Mouse (Mus musculus) limb, embryonic 10.5 days (tissue): ENCODE results near the gene Ppfibp2. TPM values are rescaled to one million over a fixed set of nuclear protein-coding genes. Genes with fewer than 3 reads are reported as not detected.

Source experiments
- DNase-seq: peaks from one replicate; pipeline ENCODE4 v3.0.0-alpha.2; 2017; ENCODE audit warnings: low spot score
- H3K27ac ChIP-seq: fragments of 300-500 bp; sonication (generic); 2 replicates; pipeline ENCODE4 v1.5.1; 2016; ENCODE audit warnings: mild to moderate bottlenecking
- H3K27me3 ChIP-seq: fragments of 300-500 bp; sonication (generic); 2 replicates; pipeline ENCODE4 v1.6.1; 2016; ENCODE audit warnings: low read depth, mild to moderate bottlenecking; ENCODE audit not compliant: poor library complexity, severe bottlenecking
- H3K36me3 ChIP-seq: fragments of 300-500 bp; sonication (generic); 2 replicates; pipeline ENCODE4 v1.6.1; 2016; ENCODE audit warnings: mild to moderate bottlenecking, moderate library complexity
- H3K4me1 ChIP-seq: fragments of 300-500 bp; sonication (generic); 2 replicates; pipeline ENCODE4 v1.6.1; 2016
- H3K4me3 ChIP-seq: fragments of 300-500 bp; sonication (generic); 2 replicates; pipeline ENCODE4 v1.5.1; 2016; ENCODE audit warnings: mild to moderate bottlenecking, moderate library complexity
- H3K9me3 ChIP-seq: fragments of 300-500 bp; sonication (generic); replicated peaks from 2 replicates; pipeline ENCODE4 v1.6.1; 2016; ENCODE audit warnings: mild to moderate bottlenecking
- WGBS: fragments of 180-500 bp; shearing (Covaris S2); methylation state at CpG from one replicate; pipeline ENCODE4 v1.1.7; 2016; 5-methylcytosine and 5-hydroxymethylcytosine counted together
- polyA plus RNA-seq: library from polyadenylated mRNA; unstranded; fragments of >200 nt; fragmentation: Nextera tagmentation; extraction: Ambion mirVana; gene quantifications from 2 replicates; pipeline ENCODE4 v1.2.1, GENCODE M21; 2016

The Ppfibp2 gene
- polyA plus RNA-seq, 1 experiment from 2014 or later: 24.9 TPM

GRCm38 (mm10) chr7:107680151-107680852, 85.3 kb downstream of the Ppfibp2 start:
- WGBS: 61% methylated on average over 6 of the region's 6 CpGs

GRCm38 (mm10) chr7:107681306-107681705, 86.3 kb downstream of the Ppfibp2 start:
- H3K9me3 ChIP-seq: no peaks in the 10 kb centered on the region
- no peaks in the 10 kb centered on the region for H3K27me3 ChIP-seq
- WGBS: 81% methylated on average over 2 of the region's 2 CpGs
- H3K36me3 ChIP-seq: peaks cover 44% of the 10 kb centered on the region
- no peak for DNase-seq
- peaks cover 3% of the 10 kb centered on the region; the same call in 1 of the 2 replicates for H3K4me1 ChIP-seq
- no peak overlapping the region for H3K27ac ChIP-seq
- no peak overlapping the region for H3K4me3 ChIP-seq

More at GRCm38 (mm10) chr7:107680151-107680852, 85.3 kb downstream of the Ppfibp2 start:
- H3K36me3 ChIP-seq: peaks cover 34% of the 10 kb centered on the region
- H3K9me3 ChIP-seq: no peaks in the 10 kb centered on the region
- no peaks in the 10 kb centered on the region for H3K27me3 ChIP-seq
- DNase-seq: no peak
- no peak overlapping the region for H3K4me3 ChIP-seq
- peaks cover 6% of the 10 kb centered on the region for H3K4me1 ChIP-seq
- no peak overlapping the region for H3K27ac ChIP-seq

DNA sequence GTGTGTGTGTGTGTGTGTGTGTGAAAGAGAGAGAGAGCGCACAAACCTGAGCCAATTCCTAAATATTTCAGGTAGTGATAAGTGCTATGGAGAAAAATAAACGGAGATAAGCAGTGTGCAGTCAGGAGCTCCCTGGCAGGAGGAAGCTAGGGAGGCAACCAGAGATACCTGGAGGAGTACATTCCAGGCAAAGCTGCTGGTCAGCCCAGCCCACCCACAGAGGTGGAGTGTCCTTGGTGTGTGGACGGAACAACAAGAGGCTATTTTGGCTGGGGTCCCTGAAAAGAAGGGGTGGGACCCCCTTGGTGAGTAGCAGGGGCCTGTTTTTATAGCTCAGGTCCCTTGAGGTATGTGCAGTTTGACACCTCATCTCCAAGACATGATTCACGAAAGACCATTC, 88.2 kb downstream of the Ppfibp2 start:
- Histone ChIP-seq H3K4me1 (peaks cover 3% of the 10 kb centered on the region; the same call in 1 of the 2 replicates), H3K36me3 (peaks cover 53% of the 10 kb centered on the region), H3K9me3 (no peaks in the 10 kb centered on the region), H3K27me3 (no peaks in the 10 kb centered on the region), H3K4me3 (no peak overlapping the region), H3K27ac (no peak overlapping the region)
- 91% methylated on average over 4 of the region's 4 CpGs for WGBS
- DNase-seq: no peak

DNA sequence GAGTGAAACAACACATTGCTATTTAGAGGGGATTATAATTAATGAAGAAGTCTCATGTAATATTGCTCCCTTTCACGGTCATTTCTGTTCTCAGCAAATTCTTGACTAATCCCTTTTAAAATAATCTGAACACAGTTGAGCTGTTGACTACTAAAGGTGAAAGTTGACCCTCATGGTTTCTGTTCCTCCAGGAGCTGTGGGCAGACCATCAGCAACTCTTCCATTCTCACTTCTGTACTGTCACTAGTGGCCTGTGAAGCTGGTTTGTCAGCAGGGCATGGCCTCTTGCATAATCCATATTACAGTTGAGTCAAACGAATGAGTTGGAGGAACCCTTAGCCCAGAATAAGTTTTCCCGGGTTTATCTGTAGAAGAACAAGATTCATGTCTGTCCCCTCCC, 88.6 kb downstream of the Ppfibp2 start:
- H3K4me1 ChIP-seq: peaks cover 3% of the 10 kb centered on the region; the same call in 1 of the 2 replicates
- DNase-seq: no peak
- H3K9me3 ChIP-seq: no peaks in the 10 kb centered on the region
- no peak overlapping the region for H3K27ac ChIP-seq
- WGBS: 90% methylated on average over 3 of the region's 3 CpGs
- no peak overlapping the region for H3K4me3 ChIP-seq
- H3K27me3 ChIP-seq: no peaks in the 10 kb centered on the region
- peaks cover 53% of the 10 kb centered on the region for H3K36me3 ChIP-seq

DNA sequence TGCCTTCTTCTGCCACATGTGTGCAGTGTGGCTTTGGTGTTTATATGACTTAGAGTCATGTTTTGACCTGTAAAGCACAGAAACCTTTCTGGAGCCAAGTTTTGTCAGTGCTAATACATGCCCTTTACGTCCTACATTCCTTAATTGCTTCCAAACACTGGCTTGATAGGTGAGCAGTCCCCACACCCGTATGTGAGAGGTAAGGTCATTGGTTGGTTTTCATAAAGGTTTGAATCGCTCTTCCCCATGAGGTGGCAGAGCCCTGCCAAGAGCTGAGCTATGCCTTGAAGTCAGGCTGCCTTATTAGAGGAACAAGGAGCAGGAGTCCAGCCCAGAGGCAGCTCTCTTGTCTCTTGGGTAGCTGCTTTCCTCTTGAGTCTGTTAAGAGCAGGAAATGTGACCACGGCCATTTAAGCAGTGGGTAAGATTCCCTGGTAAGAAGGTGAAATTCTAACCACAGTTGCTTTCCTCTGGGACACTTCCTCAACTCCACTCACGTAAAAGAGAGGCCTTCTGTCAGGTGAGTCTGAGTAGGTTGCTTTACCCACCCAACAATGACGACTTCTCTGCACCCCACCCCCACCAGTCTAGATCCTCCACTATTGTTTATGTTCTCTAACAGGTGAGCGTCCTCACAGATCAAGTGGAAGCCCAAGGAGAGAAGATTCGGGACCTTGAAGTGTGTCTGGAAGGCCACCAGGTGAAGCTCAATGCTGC, 90.4 kb downstream of the Ppfibp2 start:
- 84% methylated on average over 8 of the region's 8 CpGs for WGBS
- no peaks in the 10 kb centered on the region for H3K9me3 ChIP-seq
- H3K4me3 ChIP-seq: no peak overlapping the region
- H3K27me3 ChIP-seq: no peaks in the 10 kb centered on the region
- H3K4me1 ChIP-seq: peaks cover 19% of the 10 kb centered on the region
- peaks cover 59% of the 10 kb centered on the region for H3K36me3 ChIP-seq
- no peak for DNase-seq
- no peak overlapping the region for H3K27ac ChIP-seq

GRCm38 (mm10) chr7:107685955-107686285, 90.9 kb downstream of the Ppfibp2 start:
- WGBS: 91% methylated on average over 7 of the region's 7 CpGs
- Histone ChIP-seq H3K27ac (no peak overlapping the region), H3K36me3 (peaks cover 59% of the 10 kb centered on the region), H3K4me1 (peaks cover 23% of the 10 kb centered on the region), H3K27me3 (no peaks in the 10 kb centered on the region), H3K9me3 (no peaks in the 10 kb centered on the region), H3K4me3 (no peak overlapping the region)
- DNase-seq: no peak

DNA sequence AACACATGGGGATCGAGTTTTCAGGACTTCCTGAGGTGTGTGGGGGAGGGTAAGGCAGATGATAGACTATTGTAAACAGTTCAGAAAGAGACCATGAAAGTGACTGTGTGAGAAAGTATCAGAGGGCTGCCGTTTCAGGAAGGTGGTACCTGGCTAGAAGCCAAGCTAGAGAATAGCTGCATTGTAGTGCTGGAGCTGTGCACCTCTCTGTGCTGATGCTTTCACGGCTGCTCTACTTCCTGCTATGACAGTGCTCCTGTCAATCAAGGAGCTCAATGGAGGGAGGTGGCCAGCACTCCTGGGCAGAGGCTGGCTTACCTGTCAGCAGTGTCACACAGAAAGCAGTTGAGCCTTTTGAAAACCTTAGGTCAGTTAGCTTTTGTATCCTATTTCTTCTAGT, 92.4 kb downstream of the Ppfibp2 start:
- Histone ChIP-seq H3K27me3 (no peaks in the 10 kb centered on the region), H3K4me1 (peaks cover 38% of the 10 kb centered on the region), H3K9me3 (no peaks in the 10 kb centered on the region), H3K36me3 (peaks cover 46% of the 10 kb centered on the region), H3K4me3 (no peak overlapping the region), H3K27ac (no peak overlapping the region)
- DNase-seq: no peak
- 45% methylated on average over 3 of the region's 3 CpGs for WGBS

- no peaks in the 10 kb centered on the region for H3K9me3 ChIP-seq
- no peak overlapping the region for H3K4me3 ChIP-seq
- 76% methylated on average over 4 of the region's 4 CpGs for WGBS
- DNase-seq: no peak
- H3K27me3 ChIP-seq: no peaks in the 10 kb centered on the region
- peaks cover 42% of the 10 kb centered on the region for H3K36me3 ChIP-seq
- 0 out of 2 replicates have a peak overlapping the region, but pooled peaks have one; percentile 42 for H3K27ac ChIP-seq
- peaks cover 43% of the 10 kb centered on the region for H3K4me1 ChIP-seq
Observed at GRCm38 (mm10) chr7:107688040-107688439, 93.0 kb downstream of the Ppfibp2 start.

DNA sequence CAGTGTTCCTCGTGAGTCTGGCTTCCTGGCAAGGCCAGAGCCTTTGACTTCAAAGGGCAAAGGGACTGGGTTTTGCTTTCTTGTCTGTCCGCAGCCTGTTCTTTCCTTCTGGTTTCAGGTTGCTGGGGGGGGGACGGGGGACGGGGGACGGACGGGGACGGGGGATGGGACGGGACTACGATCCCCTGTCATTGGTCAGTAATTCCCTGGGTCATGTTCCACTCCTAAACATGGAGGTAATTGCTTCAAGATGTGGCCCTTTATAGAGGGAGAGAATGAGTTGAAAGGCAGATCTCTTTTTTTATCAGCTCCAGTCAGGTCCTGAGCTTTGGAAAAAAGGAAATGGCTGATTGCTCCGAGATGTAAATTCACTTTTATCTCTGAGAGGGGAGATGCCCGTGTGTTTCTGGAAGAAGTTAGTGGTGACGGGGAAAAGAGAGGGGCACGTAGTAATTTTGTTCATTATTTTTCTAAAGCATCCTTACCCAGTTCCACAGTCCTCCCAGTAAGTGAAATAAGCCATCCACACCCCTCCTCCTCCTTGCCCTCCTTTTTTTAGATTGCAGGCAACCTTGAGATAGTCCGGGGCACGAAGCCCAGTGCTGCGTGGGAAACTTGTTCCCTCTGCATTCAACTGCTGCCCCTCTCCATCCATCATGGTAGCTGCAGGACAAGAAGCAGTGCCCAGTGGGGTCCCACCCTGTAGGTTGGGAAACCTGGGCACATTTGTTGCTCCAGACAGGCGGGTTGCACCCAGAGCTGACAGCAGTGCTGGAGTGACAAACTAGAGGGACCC, 95.6 kb downstream of the Ppfibp2 start:
- H3K9me3 ChIP-seq: no peaks in the 10 kb centered on the region
- peaks cover 50% of the 10 kb centered on the region for H3K4me1 ChIP-seq
- H3K4me3 ChIP-seq: peak overlapping the region; percentile 29
- peak overlapping the region; percentile 86 for H3K27ac ChIP-seq
- WGBS: 4% methylated on average over 17 of the region's 17 CpGs
- H3K36me3 ChIP-seq: peaks cover 35% of the 10 kb centered on the region
- peak; percentile 73 for DNase-seq
- H3K27me3 ChIP-seq: no peaks in the 10 kb centered on the region

GRCm38 (mm10) chr7:107691493-107691892, 96.5 kb downstream of the Ppfibp2 start:
- H3K9me3 ChIP-seq: no peaks in the 10 kb centered on the region
- H3K4me3 ChIP-seq: no peak overlapping the region
- H3K27me3 ChIP-seq: no peaks in the 10 kb centered on the region
- peak overlapping the region; percentile 86 for H3K27ac ChIP-seq
- peaks cover 33% of the 10 kb centered on the region for H3K36me3 ChIP-seq
- peaks cover 50% of the 10 kb centered on the region for H3K4me1 ChIP-seq
- 16% methylated on average over 6 of the region's 6 CpGs for WGBS
- DNase-seq: no peak

GRCm38 (mm10) chr7:107694254-107694947, 99.4 kb downstream of the Ppfibp2 start:
- no peaks in the 10 kb centered on the region for H3K27me3 ChIP-seq
- DNase-seq: no peak
- H3K4me3 ChIP-seq: no peak overlapping the region
- peaks cover 34% of the 10 kb centered on the region for H3K36me3 ChIP-seq
- 69% methylated on average over 10 of the region's 10 CpGs for WGBS
- H3K9me3 ChIP-seq: no peaks in the 10 kb centered on the region
- no peak overlapping the region for H3K27ac ChIP-seq
- peaks cover 47% of the 10 kb centered on the region for H3K4me1 ChIP-seq

DNA sequence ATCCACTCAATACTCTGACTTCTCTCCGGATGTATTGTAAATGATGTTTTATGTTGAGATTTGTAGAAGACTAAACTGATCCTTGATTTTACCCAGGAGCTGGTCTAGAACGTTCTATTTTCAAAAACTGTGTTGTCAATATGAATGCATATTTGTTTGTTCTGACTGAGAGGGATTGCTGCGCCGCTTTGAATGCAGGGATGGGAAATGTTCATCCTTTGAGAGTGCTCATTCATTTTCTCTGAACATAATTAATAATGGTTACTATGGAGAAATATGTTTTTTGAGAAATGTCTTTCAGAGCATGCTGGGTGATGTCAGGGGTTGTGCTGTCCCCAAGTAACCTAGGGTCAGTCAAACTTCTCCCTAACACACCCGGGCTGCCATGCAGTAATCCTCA, 102.1 kb downstream of the Ppfibp2 start:
- Histone ChIP-seq H3K4me3 (no peak overlapping the region), H3K4me1 (peaks cover 22% of the 10 kb centered on the region), H3K27me3 (no peaks in the 10 kb centered on the region), H3K27ac (no peak overlapping the region), H3K36me3 (peaks cover 54% of the 10 kb centered on the region), H3K9me3 (no peaks in the 10 kb centered on the region)
- no peak for DNase-seq
- WGBS: 90% methylated on average over 5 of the region's 5 CpGs
